Mouse (Mus musculus): Measurements from ENCODE around the gene Ctdspl. TPM values are rescaled to one million over a fixed set of nuclear protein-coding genes. Genes with fewer than 3 reads are reported as not detected.

The Ctdspl gene
- polyA plus RNA-seq, 1 experiment, result 8.1 TPM

- Histone ChIP-seq H3K27me3 (ENCODE audit: control insufficient read depth, insufficient read depth, low read length) (no peaks in the 10 kb centered on the region), H3K27ac (ENCODE audit: control insufficient read depth, insufficient read depth, low read depth, low read length) (no peak overlapping the region), H3K36me3 (ENCODE audit: control insufficient read depth, insufficient read depth, low read length) (no peaks in the 10 kb centered on the region), H3K4me3 (ENCODE audit: control insufficient read depth, low read depth, low read length) (no peak overlapping the region), H3K4me1 (ENCODE audit: control insufficient read depth, insufficient read depth, low read length) (no peaks in the 10 kb centered on the region)
- TF ChIP-seq POLR2A (IDR thresholded peaks at IDR 0.05; ENCODE audit: control insufficient read depth, low read depth, low read length), result no peak
- TF ChIP-seq CTCF (IDR thresholded peaks at IDR 0.05; ENCODE audit: control insufficient read depth, insufficient read depth, insufficient replicate concordance, low read depth, low read length), result no peak
Observed at GRCm38 (mm10) chr9:119005303-119006029, 79.2 kb downstream of the Ctdspl start.

GRCm38 (mm10) chr9:119007266-119007665 lies 81.0 kb downstream of the Ctdspl start:
- no peak overlapping the region for H3K27ac ChIP-seq (ENCODE audit: control insufficient read depth, insufficient read depth, low read depth, low read length)
- no peaks in the 10 kb centered on the region for H3K27me3 ChIP-seq (ENCODE audit: control insufficient read depth, insufficient read depth, low read length)
- H3K36me3 ChIP-seq (ENCODE audit: control insufficient read depth, insufficient read depth, low read length), result no peaks in the 10 kb centered on the region
- H3K4me1 ChIP-seq (ENCODE audit: control insufficient read depth, insufficient read depth, low read length), result no peaks in the 10 kb centered on the region
- no peak for TF ChIP-seq POLR2A (IDR thresholded peaks at IDR 0.05; ENCODE audit: control insufficient read depth, low read depth, low read length)
- TF ChIP-seq CTCF (IDR thresholded peaks at IDR 0.05; ENCODE audit: control insufficient read depth, insufficient read depth, insufficient replicate concordance, low read depth, low read length), result no peak
- H3K4me3 ChIP-seq (ENCODE audit: control insufficient read depth, low read depth, low read length), result no peak overlapping the region

DNA sequence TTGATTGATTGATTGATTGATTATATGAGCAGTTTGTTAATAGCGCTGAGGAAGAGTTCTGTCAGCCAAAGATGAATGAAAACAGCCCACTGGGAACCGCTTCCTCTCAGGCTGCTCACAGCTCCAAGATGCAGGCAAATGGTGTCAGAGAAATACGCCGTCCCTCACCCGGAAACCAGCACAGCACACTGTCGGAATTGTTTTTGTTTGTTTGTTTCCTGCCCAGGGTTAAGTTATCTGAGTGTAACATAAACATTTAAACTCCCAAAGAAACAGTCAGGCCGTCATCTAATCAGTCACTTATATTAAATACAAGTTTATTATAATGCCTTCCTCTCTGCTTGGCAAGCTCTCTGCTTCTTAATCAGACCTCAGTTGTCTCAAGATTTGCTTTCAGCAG lies 82.6 kb downstream of the Ctdspl start:
- Histone ChIP-seq H3K4me3 (ENCODE audit: control insufficient read depth, low read depth, low read length) (no peak overlapping the region), H3K4me1 (ENCODE audit: control insufficient read depth, insufficient read depth, low read length) (no peaks in the 10 kb centered on the region), H3K27ac (ENCODE audit: control insufficient read depth, insufficient read depth, low read depth, low read length) (no peak overlapping the region), H3K27me3 (ENCODE audit: control insufficient read depth, insufficient read depth, low read length) (no peaks in the 10 kb centered on the region), H3K36me3 (ENCODE audit: control insufficient read depth, insufficient read depth, low read length) (no peaks in the 10 kb centered on the region)
- no peak for TF ChIP-seq POLR2A (IDR thresholded peaks at IDR 0.05; ENCODE audit: control insufficient read depth, low read depth, low read length)
- no peak for TF ChIP-seq CTCF (IDR thresholded peaks at IDR 0.05; ENCODE audit: control insufficient read depth, insufficient read depth, insufficient replicate concordance, low read depth, low read length)

DNA sequence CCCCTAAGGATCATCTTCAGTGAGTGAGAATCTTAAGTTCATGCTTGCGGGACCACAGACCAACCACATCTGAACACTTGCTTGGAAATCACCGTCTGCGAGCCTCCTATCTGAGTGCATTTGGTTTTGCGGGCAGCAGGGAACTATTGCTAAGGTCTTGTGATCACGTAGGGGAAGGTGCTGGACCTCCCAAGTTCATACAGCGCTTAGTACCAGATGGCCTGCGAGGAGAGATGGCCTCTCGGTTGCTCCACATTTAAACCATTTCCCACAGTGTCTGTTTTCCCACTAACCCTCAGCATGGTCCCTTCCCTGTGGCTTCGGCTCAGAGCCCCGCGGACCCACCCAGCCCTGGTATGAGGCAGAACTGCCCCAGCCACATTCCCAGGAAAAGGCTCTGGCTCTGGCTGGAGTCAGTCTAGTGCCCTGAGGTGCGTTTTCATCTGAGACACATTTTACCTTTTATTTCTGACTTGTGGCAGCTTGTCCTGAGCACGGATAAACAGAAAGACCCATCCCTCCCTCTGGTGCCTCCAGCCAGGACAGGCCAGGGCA lies 84.0 kb downstream of the Ctdspl start:
- no peaks in the 10 kb centered on the region for H3K4me1 ChIP-seq (ENCODE audit: control insufficient read depth, insufficient read depth, low read length)
- no peak for TF ChIP-seq POLR2A (IDR thresholded peaks at IDR 0.05; ENCODE audit: control insufficient read depth, low read depth, low read length)
- no peak for TF ChIP-seq CTCF (IDR thresholded peaks at IDR 0.05; ENCODE audit: control insufficient read depth, insufficient read depth, insufficient replicate concordance, low read depth, low read length)
- no peaks in the 10 kb centered on the region for H3K36me3 ChIP-seq (ENCODE audit: control insufficient read depth, insufficient read depth, low read length)
- H3K27me3 ChIP-seq (ENCODE audit: control insufficient read depth, insufficient read depth, low read length), result no peaks in the 10 kb centered on the region
- H3K27ac ChIP-seq (ENCODE audit: control insufficient read depth, insufficient read depth, low read depth, low read length), result no peak overlapping the region
- H3K4me3 ChIP-seq (ENCODE audit: control insufficient read depth, low read depth, low read length), result no peak overlapping the region

DNA sequence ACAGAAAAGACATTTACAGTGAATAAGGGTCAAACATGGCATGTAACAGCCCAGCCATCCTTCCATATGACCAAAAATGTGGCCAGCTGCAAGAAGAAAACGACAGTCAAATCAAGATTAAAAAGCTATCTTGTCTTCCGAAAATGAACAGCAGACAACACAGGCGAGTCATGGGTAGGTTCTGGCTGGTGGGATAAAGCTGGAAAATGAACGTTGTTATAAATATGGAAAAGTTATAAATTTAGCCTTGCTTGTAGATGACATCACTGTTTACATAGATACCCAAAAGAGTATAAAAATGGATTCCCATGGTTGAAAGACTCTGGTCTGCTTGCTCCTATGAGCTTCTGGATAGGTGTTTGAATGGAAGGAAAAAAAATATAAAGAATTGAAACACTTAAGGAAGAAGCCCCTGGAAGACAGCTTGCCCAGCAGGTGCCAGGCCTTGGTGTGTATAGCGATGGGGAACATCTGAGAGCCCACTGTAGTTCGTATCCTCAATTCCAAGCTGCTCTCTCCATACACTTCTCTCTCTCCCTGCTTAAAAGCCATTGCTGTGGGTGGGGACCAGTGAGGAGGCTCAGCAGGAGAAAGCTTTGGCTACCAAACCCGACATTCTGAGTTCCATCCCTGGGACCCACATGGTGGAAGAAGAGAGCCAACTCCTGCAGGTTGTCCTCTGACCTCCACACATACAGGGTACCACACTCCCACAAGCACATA lies 90.7 kb downstream of the Ctdspl start:
- no peak overlapping the region for H3K4me3 ChIP-seq (ENCODE audit: control insufficient read depth, low read depth, low read length)
- H3K36me3 ChIP-seq (ENCODE audit: control insufficient read depth, insufficient read depth, low read length), result no peaks in the 10 kb centered on the region
- TF ChIP-seq CTCF (IDR thresholded peaks at IDR 0.05; ENCODE audit: control insufficient read depth, insufficient read depth, insufficient replicate concordance, low read depth, low read length), result no peak
- no peak for TF ChIP-seq POLR2A (IDR thresholded peaks at IDR 0.05; ENCODE audit: control insufficient read depth, low read depth, low read length)
- H3K4me1 ChIP-seq (ENCODE audit: control insufficient read depth, insufficient read depth, low read length), result no peaks in the 10 kb centered on the region
- H3K27me3 ChIP-seq (ENCODE audit: control insufficient read depth, insufficient read depth, low read length), result no peaks in the 10 kb centered on the region
- H3K27ac ChIP-seq (ENCODE audit: control insufficient read depth, insufficient read depth, low read depth, low read length), result no peak overlapping the region

- H3K27ac ChIP-seq (ENCODE audit: control insufficient read depth, insufficient read depth, low read depth, low read length), result no peak overlapping the region
- TF ChIP-seq CTCF (IDR thresholded peaks at IDR 0.05; ENCODE audit: control insufficient read depth, insufficient read depth, insufficient replicate concordance, low read depth, low read length) (no peak), POLR2A (IDR thresholded peaks at IDR 0.05; ENCODE audit: control insufficient read depth, low read depth, low read length) (no peak)
Observed at GRCm38 (mm10) chr9:119021731-119022130, 95.5 kb downstream of the Ctdspl start.

GRCm38 (mm10) chr9:119025263-119025662 lies 99.0 kb downstream of the Ctdspl start:
- peaks cover 2% of the 10 kb centered on the region for H3K4me1 ChIP-seq (ENCODE audit: control insufficient read depth, insufficient read depth, low read length)
- TF ChIP-seq POLR2A (IDR thresholded peaks at IDR 0.05; ENCODE audit: control insufficient read depth, low read depth, low read length), result no peak
- TF ChIP-seq CTCF (IDR thresholded peaks at IDR 0.05; ENCODE audit: control insufficient read depth, insufficient read depth, insufficient replicate concordance, low read depth, low read length), result no peak
- no peaks in the 10 kb centered on the region for H3K27me3 ChIP-seq (ENCODE audit: control insufficient read depth, insufficient read depth, low read length)
- H3K27ac ChIP-seq (ENCODE audit: control insufficient read depth, insufficient read depth, low read depth, low read length), result no peak overlapping the region; the same call in 1 of the 2 replicates
- no peaks in the 10 kb centered on the region for H3K36me3 ChIP-seq (ENCODE audit: control insufficient read depth, insufficient read depth, low read length)
- no peak overlapping the region for H3K4me3 ChIP-seq (ENCODE audit: control insufficient read depth, low read depth, low read length)

More at GRCm38 (mm10) chr9:119021731-119022130, 95.5 kb downstream of the Ctdspl start:
- H3K36me3 ChIP-seq (ENCODE audit: control insufficient read depth, insufficient read depth, low read length), result no peaks in the 10 kb centered on the region
- no peaks in the 10 kb centered on the region for H3K27me3 ChIP-seq (ENCODE audit: control insufficient read depth, insufficient read depth, low read length)
- H3K4me3 ChIP-seq (ENCODE audit: control insufficient read depth, low read depth, low read length), result no peak overlapping the region
- H3K4me1 ChIP-seq (ENCODE audit: control insufficient read depth, insufficient read depth, low read length), result no peaks in the 10 kb centered on the region

Measured in testis, adult 2 months (tissue).